In genomic region chr4:123284731-123285624, GRCm38 (mm10) we compare ENCODE assay signal across 7 mouse cellular contexts. TPM values are rescaled to one million over a fixed set of nuclear protein-coding genes. Genes with fewer than 3 reads are reported as not detected.
DNase-seq lines count a peak whose midpoint lies in the region; ATAC-seq and TF ChIP-seq lines count a peak whose summit lies in the region.

No protein-coding gene starts in this region.

- peaks cover 21% of the 10 kb centered on the region for H3K4me1 ChIP-seq in intestine, embryonic 14.5 days (replicated peaks; ENCODE audit: control insufficient read depth, insufficient read depth, low read length)
- peaks cover 25% of the 10 kb centered on the region for H3K4me1 ChIP-seq in midbrain, embryonic 12.5 days

- 66% methylated on average over 6 of the region's 6 CpGs for WGBS in intestine, embryonic 14.5 days
- WGBS in midbrain, embryonic 12.5 days, result 82% methylated on average over 6 of the region's 6 CpGs

- no peaks in the 10 kb centered on the region for H3K9me3 ChIP-seq in intestine, embryonic 14.5 days (ENCODE audit: control insufficient read depth, low read length)
- H3K9me3 ChIP-seq in midbrain, embryonic 12.5 days, result no peaks in the 10 kb centered on the region

- peak; percentile 51 for DNase-seq in c-Kit-positive CD71-positive TER-119-negative erythroid progenitor cells, embryonic 14.5 days (ENCODE audit: low read depth)
- DNase-seq in intestine, embryonic 14.5 days (ENCODE audit: low spot score), result no peak
- no peak for DNase-seq in thymus, postnatal 14 days
- DNase-seq in left cerebral cortex, adult 2 months (ENCODE audit: extremely low spot score in 1 of 2, low spot score in 2 of 2), result no peak
- DNase-seq in gastrocnemius, postnatal 10 days, result no peak

- peak overlapping the region; percentile 62 for H3K9ac ChIP-seq in intestine, embryonic 14.5 days (ENCODE audit: low read length)
- peak overlapping the region; percentile 67 for H3K9ac ChIP-seq in midbrain, embryonic 12.5 days (replicated peaks)

- no peak overlapping the region for H3K27ac ChIP-seq in intestine, embryonic 14.5 days (ENCODE audit: low read depth)
- H3K27ac ChIP-seq in midbrain, embryonic 12.5 days (replicated peaks), result no peak overlapping the region
- no peak overlapping the region for H3K27ac ChIP-seq in left cerebral cortex, adult 2 months

- H3K4me2 ChIP-seq in intestine, embryonic 14.5 days (ENCODE audit: low read length), result peak overlapping the region; percentile 70
- peak overlapping the region; percentile 87 for H3K4me2 ChIP-seq in midbrain, embryonic 12.5 days (replicated peaks)

- no peak for TF ChIP-seq CTCF in left cerebral cortex, adult 2 months (IDR thresholded peaks at IDR 0.05)

- intact Hi-C loops in left cerebral cortex, adult 2 months (cut with DNase I), result no loop called here

- no peaks in the 10 kb centered on the region for H3K27me3 ChIP-seq in intestine, embryonic 14.5 days (replicated peaks; ENCODE audit: control insufficient read depth, insufficient read depth, low read length)
- no peaks in the 10 kb centered on the region for H3K27me3 ChIP-seq in midbrain, embryonic 12.5 days

- peaks cover 49% of the 10 kb centered on the region for H3K36me3 ChIP-seq in intestine, embryonic 14.5 days (ENCODE audit: control insufficient read depth, insufficient read depth, low read length)
- H3K36me3 ChIP-seq in midbrain, embryonic 12.5 days, result peaks cover 47% of the 10 kb centered on the region

- peak; percentile 46 for ATAC-seq in erythroid progenitor cell, adult 5-6 weeks (replicated peaks; ENCODE audit: low FRiP score, poor library complexity, severe bottlenecking)
- no peak for ATAC-seq in intestine, embryonic 14.5 days (replicated peaks; ENCODE audit: low FRiP score, low TSS enrichment, low read depth)
- ATAC-seq in midbrain, embryonic 12.5 days (ENCODE audit: low FRiP score, low read depth), result no peak

- peak overlapping the region; percentile 62 for H3K4me3 ChIP-seq in intestine, embryonic 14.5 days (ENCODE audit: low read depth, low read length)
- peak overlapping the region; percentile 58 for H3K4me3 ChIP-seq in midbrain, embryonic 12.5 days
- no peak overlapping the region; the same call in 1 of the 2 replicates for H3K4me3 ChIP-seq in left cerebral cortex, adult 2 months

RNA-seq across cellular contexts. Expression of gene Pabpc4, which starts 22.8 kb away (rescaled TPM):
- total RNA-seq in erythroid progenitor cell, adult 5-6 weeks (2015; ENCODE audit: low replicate concordance), result 390 and 415 TPM in 2 replicates
- 408 and 429 TPM in 2 replicates for total RNA-seq in erythroid progenitor cell, adult 5-6 weeks (2017; ENCODE audit: low replicate concordance)
- 72.1 and 72.2 TPM in 2 replicates for polyA plus RNA-seq in intestine, embryonic 14.5 days (2014; fragmentation: Nextera tagmentation; extraction: Ambion mirVana)
- polyA plus RNA-seq in midbrain, embryonic 12.5 days (2016; fragmentation: Nextera tagmentation; extraction: Ambion mirVana), result 30.7 and 35.0 TPM in 2 replicates
- total RNA-seq in left cerebral cortex, adult 2 months (2021), result 10 to 100 TPM; 44.9 to 45.4 TPM
- total RNA-seq in gastrocnemius, postnatal 10 days (2021), result 100 to 1,000 TPM; 279 to 289 TPM

RNA-seq across cellular contexts. Expression of gene Oxct2a, which starts 38.5 kb away (rescaled TPM):
- not detected in 2 replicates for total RNA-seq in erythroid progenitor cell, adult 5-6 weeks (2015; ENCODE audit: low replicate concordance)
- not detected in 2 replicates for total RNA-seq in erythroid progenitor cell, adult 5-6 weeks (2017; ENCODE audit: low replicate concordance)
- not detected in 2 replicates for polyA plus RNA-seq in intestine, embryonic 14.5 days (2014; fragmentation: Nextera tagmentation; extraction: Ambion mirVana)
- polyA plus RNA-seq in midbrain, embryonic 12.5 days (2016; fragmentation: Nextera tagmentation; extraction: Ambion mirVana), result not detected in 2 replicates
- not detected for total RNA-seq in left cerebral cortex, adult 2 months (2021)
- under 1 TPM in 1 of 2 experiments, not detected in 1; 0.34 TPM for total RNA-seq in gastrocnemius, postnatal 10 days (2021)

RNA-seq across cellular contexts. Expression of gene Heyl, which starts 51.6 kb away (rescaled TPM):
- 0.72 TPM in 1 of 2 replicates, not detected in the other for total RNA-seq in erythroid progenitor cell, adult 5-6 weeks (2015; ENCODE audit: low replicate concordance)
- total RNA-seq in erythroid progenitor cell, adult 5-6 weeks (2017; ENCODE audit: low replicate concordance), result 0.13 TPM in 1 of 2 replicates, not detected in the other
- polyA plus RNA-seq in intestine, embryonic 14.5 days (2014; fragmentation: Nextera tagmentation; extraction: Ambion mirVana), result 16.0 and 16.8 TPM in 2 replicates
- 7.4 and 8.0 TPM in 2 replicates for polyA plus RNA-seq in midbrain, embryonic 12.5 days (2016; fragmentation: Nextera tagmentation; extraction: Ambion mirVana)
- total RNA-seq in left cerebral cortex, adult 2 months (2021), result 1 to 10 TPM; 2.7 to 3.9 TPM
- 10 to 100 TPM; 21.2 to 27.4 TPM for total RNA-seq in gastrocnemius, postnatal 10 days (2021)

RNA-seq across cellular contexts. Expression of gene Bmp8a, which starts 58.1 kb away (rescaled TPM):
- total RNA-seq in erythroid progenitor cell, adult 5-6 weeks (2015; ENCODE audit: low replicate concordance), result not detected in 2 replicates
- not detected in 2 replicates for total RNA-seq in erythroid progenitor cell, adult 5-6 weeks (2017; ENCODE audit: low replicate concordance)
- 0.12 and 0.19 TPM in 2 replicates for polyA plus RNA-seq in intestine, embryonic 14.5 days (2014; fragmentation: Nextera tagmentation; extraction: Ambion mirVana)
- 0.12 and 0.19 TPM in 2 replicates for polyA plus RNA-seq in midbrain, embryonic 12.5 days (2016; fragmentation: Nextera tagmentation; extraction: Ambion mirVana)
- under 1 TPM; 0.30 to 0.48 TPM for total RNA-seq in left cerebral cortex, adult 2 months (2021)
- under 1 TPM in 1 of 2 experiments, not detected in 1; 0.59 TPM for total RNA-seq in gastrocnemius, postnatal 10 days (2021)

Comparison
In these comparisons a context has a peak if more than half of its experiments do, and no peak if none do; other contexts are left out.
1. RNA of gene Pabpc4, which starts 22.8 kb away (total RNA-seq): 390 to 429 TPM in erythroid progenitor cell, adult 5-6 weeks and 279 to 289 TPM in gastrocnemius, postnatal 10 days; 44.9 to 45.4 TPM in left cerebral cortex, adult 2 months; every median in the first group is over 4 times any median in the second.
2. RNA of gene Heyl, which starts 51.6 kb away (total RNA-seq): 21.2 to 27.4 TPM in gastrocnemius, postnatal 10 days; 2.7 to 3.9 TPM in left cerebral cortex, adult 2 months and 0.13 to 0.72 TPM in erythroid progenitor cell, adult 5-6 weeks; every median in the first group is over 4 times any median in the second.